Comparison of ENCODE assay signal across 8 mouse cellular contexts in genomic region chr13:21215275-21215983, GRCm38 (mm10). TPM values are rescaled to one million over a fixed set of nuclear protein-coding genes. Genes with fewer than 3 reads are reported as not detected.
DNase-seq lines count a peak whose midpoint lies in the region; ATAC-seq and TF ChIP-seq lines count a peak whose summit lies in the region.

No protein-coding gene starts in this region.

- peak overlapping the region; percentile 8 for H3K4me3 ChIP-seq in C2C12 (ENCODE audit: insufficient read depth, poor library complexity, severe bottlenecking)
- H3K4me3 ChIP-seq in embryonic facial prominence, embryonic 11.5 days (ENCODE audit: low read depth, low read length), result peak overlapping the region; percentile 32
- H3K4me3 ChIP-seq in kidney, embryonic 14.5 days (ENCODE audit: low read length), result peak overlapping the region; percentile 43
- H3K4me3 ChIP-seq in limb, embryonic 15.5 days, result peak overlapping the region; percentile 35
- peak overlapping the region; percentile 40 for H3K4me3 ChIP-seq in midbrain, postnatal 0 days (ENCODE audit: low read depth, low read length)
- H3K4me3 ChIP-seq in stomach, embryonic 15.5 days (replicated peaks), result peak overlapping the region; percentile 37

- no peaks in the 10 kb centered on the region for H3K79me3 ChIP-seq in C2C12 (ENCODE audit: low read depth)

- WGBS in embryonic facial prominence, embryonic 11.5 days, result 1% methylated on average over 20 of the region's 20 CpGs
- WGBS in kidney, embryonic 14.5 days, result 5% methylated on average over 20 of the region's 20 CpGs
- WGBS in limb, embryonic 15.5 days, result 2% methylated on average over 20 of the region's 20 CpGs
- 1% methylated on average over 20 of the region's 20 CpGs for WGBS in midbrain, postnatal 0 days
- 3% methylated on average over 20 of the region's 20 CpGs for WGBS in stomach, embryonic 15.5 days

- peak overlapping the region; percentile 36 for H3K4me2 ChIP-seq in embryonic facial prominence, embryonic 11.5 days (ENCODE audit: low read depth, low read length)
- H3K4me2 ChIP-seq in kidney, embryonic 14.5 days (replicated peaks; ENCODE audit: low read depth, low read length), result peak overlapping the region; percentile 49
- H3K4me2 ChIP-seq in limb, embryonic 15.5 days, result peak overlapping the region; percentile 41
- peak overlapping the region; percentile 66 for H3K4me2 ChIP-seq in midbrain, postnatal 0 days (ENCODE audit: low read depth, low read length, poor library complexity, severe bottlenecking)
- H3K4me2 ChIP-seq in stomach, embryonic 15.5 days, result peak overlapping the region; percentile 59

- no peak overlapping the region for H3ac ChIP-seq in C2C12 (ENCODE audit: control insufficient read depth, insufficient read length, low read depth)

- H3K9ac ChIP-seq in embryonic facial prominence, embryonic 11.5 days (replicated peaks; ENCODE audit: low read length), result 0 out of 2 replicates have a peak overlapping the region, but pooled peaks have one; percentile 18
- no peak overlapping the region for H3K9ac ChIP-seq in kidney, embryonic 14.5 days (ENCODE audit: low read depth, low read length)
- H3K9ac ChIP-seq in limb, embryonic 15.5 days, result no peak overlapping the region
- H3K9ac ChIP-seq in midbrain, postnatal 0 days (replicated peaks; ENCODE audit: low read length, poor library complexity, severe bottlenecking), result no peak overlapping the region
- H3K9ac ChIP-seq in stomach, embryonic 15.5 days, result no peak overlapping the region

- no peaks in the 10 kb centered on the region for H3K27me3 ChIP-seq in C2C12 (ENCODE audit: control insufficient read depth, insufficient read depth, insufficient read length)
- no peaks in the 10 kb centered on the region for H3K27me3 ChIP-seq in embryonic facial prominence, embryonic 11.5 days (ENCODE audit: control insufficient read depth, insufficient read depth, low read length)
- H3K27me3 ChIP-seq in kidney, embryonic 14.5 days (ENCODE audit: control insufficient read depth, insufficient read depth, low read length), result no peaks in the 10 kb centered on the region
- no peaks in the 10 kb centered on the region for H3K27me3 ChIP-seq in limb, embryonic 15.5 days
- no peaks in the 10 kb centered on the region; the same call in 1 of the 2 replicates for H3K27me3 ChIP-seq in midbrain, postnatal 0 days (ENCODE audit: insufficient read depth, low read length)
- H3K27me3 ChIP-seq in stomach, embryonic 15.5 days (replicated peaks), result no peaks in the 10 kb centered on the region

- H3K4me1 ChIP-seq in embryonic facial prominence, embryonic 11.5 days (ENCODE audit: control insufficient read depth, insufficient read depth, low read length), result no peaks in the 10 kb centered on the region
- no peaks in the 10 kb centered on the region for H3K4me1 ChIP-seq in kidney, embryonic 14.5 days (ENCODE audit: control insufficient read depth, insufficient read depth, low read length)
- no peaks in the 10 kb centered on the region for H3K4me1 ChIP-seq in limb, embryonic 15.5 days
- no peaks in the 10 kb centered on the region for H3K4me1 ChIP-seq in midbrain, postnatal 0 days (ENCODE audit: insufficient read depth, low read length)
- no peaks in the 10 kb centered on the region for H3K4me1 ChIP-seq in stomach, embryonic 15.5 days

- ATAC-seq in embryonic facial prominence, embryonic 11.5 days (replicated peaks; ENCODE audit: insufficient number of reproducible peaks, low FRiP score, low TSS enrichment, low read depth), result no peak; the same call in 1 of the 2 replicates
- ATAC-seq in kidney, embryonic 14.5 days (ENCODE audit: low FRiP score, low TSS enrichment), result peak; percentile 92
- ATAC-seq in limb, embryonic 15.5 days (ENCODE audit: insufficient number of reproducible peaks, low FRiP score, low TSS enrichment, low read depth), result no peak
- peak; percentile 90 for ATAC-seq in midbrain, postnatal 0 days (ENCODE audit: low FRiP score)
- ATAC-seq in stomach, embryonic 15.5 days (ENCODE audit: insufficient read depth, low FRiP score, low read depth), result peak; percentile 80; the same call in 1 of the 2 replicates

- no peaks in the 10 kb centered on the region; the same call in 1 of the 2 replicates for H3K9me3 ChIP-seq in embryonic facial prominence, embryonic 11.5 days (replicated peaks; ENCODE audit: control insufficient read depth, low read length)
- peaks cover 7% of the 10 kb centered on the region; the same call in 1 of the 2 replicates for H3K9me3 ChIP-seq in kidney, embryonic 14.5 days (ENCODE audit: control insufficient read depth, low read length)
- H3K9me3 ChIP-seq in limb, embryonic 15.5 days, result no peaks in the 10 kb centered on the region
- no peaks in the 10 kb centered on the region for H3K9me3 ChIP-seq in midbrain, postnatal 0 days (ENCODE audit: low read length)
- H3K9me3 ChIP-seq in stomach, embryonic 15.5 days, result 0 out of 2 replicates have a peak, but pooled peaks cover 4% of the 10 kb centered on the region

- DNase-seq in adrenal gland, postnatal 14 days, result peak; percentile 67
- peak; percentile 84 for DNase-seq in embryonic facial prominence, embryonic 11.5 days (ENCODE audit: low spot score)
- DNase-seq in heart, adult 9 months (ENCODE audit: low spot score in 2 of 2), result peak; percentile 23 to 58
- peak; percentile 79 for DNase-seq in midbrain, postnatal 0 days (ENCODE audit: low spot score)

- TF ChIP-seq CTCF in C2C12 (IDR thresholded peaks at IDR 0.05; ENCODE audit: control insufficient read depth, insufficient read depth, insufficient read length), result no peak
- no peak; the same call in 1 of the 2 replicates for TF ChIP-seq CTCF in midbrain, postnatal 0 days (IDR thresholded peaks at IDR 0.05)

- H3K27ac ChIP-seq in embryonic facial prominence, embryonic 11.5 days (replicated peaks; ENCODE audit: low read depth, low read length), result no peak overlapping the region
- no peak overlapping the region for H3K27ac ChIP-seq in kidney, embryonic 14.5 days (ENCODE audit: low read depth, low read length)
- no peak overlapping the region for H3K27ac ChIP-seq in limb, embryonic 15.5 days
- H3K27ac ChIP-seq in midbrain, postnatal 0 days (ENCODE audit: low read depth, low read length), result no peak overlapping the region
- no peak overlapping the region for H3K27ac ChIP-seq in stomach, embryonic 15.5 days

- H3K79me2 ChIP-seq in C2C12 (ENCODE audit: control insufficient read depth, insufficient read depth), result no peaks in the 10 kb centered on the region

- no peaks in the 10 kb centered on the region for H3K36me3 ChIP-seq in C2C12 (ENCODE audit: control insufficient read depth, insufficient read depth)
- no peaks in the 10 kb centered on the region for H3K36me3 ChIP-seq in embryonic facial prominence, embryonic 11.5 days (replicated peaks; ENCODE audit: control insufficient read depth, insufficient read depth, low read depth, low read length)
- H3K36me3 ChIP-seq in kidney, embryonic 14.5 days (ENCODE audit: control insufficient read depth, insufficient read depth, low read length), result no peaks in the 10 kb centered on the region
- no peaks in the 10 kb centered on the region for H3K36me3 ChIP-seq in limb, embryonic 15.5 days
- no peaks in the 10 kb centered on the region for H3K36me3 ChIP-seq in midbrain, postnatal 0 days (ENCODE audit: insufficient read depth, low read length)
- no peaks in the 10 kb centered on the region for H3K36me3 ChIP-seq in stomach, embryonic 15.5 days

TF ChIP-seq in C2C12, 6 proteins besides CTCF, POLR2A, EP300 and RAD21:
- TF ChIP-seq MAX (IDR thresholded peaks at IDR 0.05) (no peak), MYOD1 (IDR thresholded peaks at IDR 0.05; ENCODE audit: control insufficient read depth, insufficient read length, low read depth) (no peak), USF1 (IDR thresholded peaks at IDR 0.05; ENCODE audit: low read depth) (no peak), MYOG (IDR thresholded peaks at IDR 0.05; ENCODE audit: control insufficient read depth, extremely low read depth, insufficient read length) (no peak)

RNA-seq across cellular contexts. Expression of gene Trim27, which starts 36.2 kb away (rescaled TPM):
- 105 TPM for polyA plus RNA-seq in C2C12 (2012; fragmentation: generic; extraction: Trizol)
- 51.5 and 56.3 TPM in 2 replicates for total RNA-seq in adrenal gland, postnatal 14 days (2021)
- 148 and 160 TPM in 2 replicates for polyA plus RNA-seq in embryonic facial prominence, embryonic 11.5 days (2014; fragmentation: Nextera tagmentation; extraction: Ambion mirVana)
- polyA plus RNA-seq in kidney, embryonic 14.5 days (2014; fragmentation: Nextera tagmentation; extraction: Ambion mirVana), result 145 and 164 TPM in 2 replicates
- polyA plus RNA-seq in limb, embryonic 15.5 days (2015; fragmentation: Nextera tagmentation; extraction: Ambion mirVana), result 106 and 121 TPM in 2 replicates
- total RNA-seq in midbrain, postnatal 0 days (2014; rRNA removed), result 74.5 and 76.2 TPM in 2 replicates
- polyA plus RNA-seq in midbrain, postnatal 0 days (2015; fragmentation: Nextera tagmentation; extraction: Ambion mirVana), result 64.2 and 65.0 TPM in 2 replicates
- 132 and 143 TPM in 2 replicates for polyA plus RNA-seq in stomach, embryonic 15.5 days (2015; fragmentation: Nextera tagmentation; extraction: Ambion mirVana)

Comparison
In these comparisons a context has a peak if more than half of its experiments do, and no peak if none do; other contexts are left out.
1. ATAC-seq: peak in kidney, embryonic 14.5 days (single experiment), midbrain, postnatal 0 days (single experiment) and stomach, embryonic 15.5 days (single experiment); none in embryonic facial prominence, embryonic 11.5 days (single experiment) and limb, embryonic 15.5 days (single experiment).
2. Peak in every context shown above with its lines, with median percentiles within 50 percentile points of each other: H3K4me3 ChIP-seq, DNase-seq and H3K4me2 ChIP-seq.